Mouse (Mus musculus) lung, adult 2 months (tissue): ENCODE measurements around the gene Exosc9.

Experiments
- CTCF ChIP-seq: fragments of 200-500 bp; IDR thresholded peaks from 2 replicates; pipeline ENCODE4 v1.5.1; 2011; ENCODE audit warnings: mild to moderate bottlenecking, low read length, control low read depth; ENCODE audit not compliant: insufficient read depth
- POLR2A ChIP-seq: fragments of 200-500 bp; IDR thresholded peaks from 2 replicates; pipeline ENCODE4 v1.6.1; 2011; ENCODE audit warnings: low read depth, mild to moderate bottlenecking, control low read depth, low read length, borderline replicate concordance; ENCODE audit errors: extremely low read depth

DNA sequence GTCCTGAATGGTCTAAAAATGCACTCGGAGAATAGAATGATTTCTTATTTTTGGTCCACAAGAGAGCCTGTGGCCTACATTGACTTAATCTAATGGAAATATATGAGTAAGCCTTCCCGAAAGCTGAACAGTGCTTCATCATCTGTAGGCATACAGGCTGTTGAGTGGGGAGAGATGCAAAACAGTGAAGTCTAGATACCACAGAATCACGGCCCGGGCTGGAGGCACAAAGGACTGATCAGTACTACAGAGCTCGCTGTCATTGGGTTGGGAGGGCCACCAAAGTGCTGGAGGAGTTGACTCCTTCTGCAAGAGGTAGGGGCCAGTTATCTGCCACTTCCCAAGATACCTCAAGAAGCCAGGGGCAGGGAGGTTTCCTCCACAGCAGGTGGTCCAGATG lies 21.6 kb upstream of the Exosc9 start:
- TF ChIP-seq POLR2A: no peak
- TF ChIP-seq CTCF: no peak
